Mouse (Mus musculus) right cerebral cortex, postnatal 10 days (tissue): ENCODE measurements around the gene Pdpk1.
"Not testable (repeated sequence)": the region's sequence is repeated elsewhere in the genome, so short reads cannot be mapped to it uniquely, and the experiment has no call there.

Experiments
- DNase-seq, 2 experiments: peaks; one replicate each; pipeline ENCODE4 v3.0.0; 2021; ENCODE audit warnings: low spot score in 2 of 2

Gene Pdpk1

GRCm38 (mm10) chr17:24119446-24119845 lies 31.3 kb downstream of the Pdpk1 start:
- DNase-seq = no peak

- DNase-seq = no peak
These were observed 37.7 kb downstream of the Pdpk1 start for GRCm38 (mm10) chr17:24113031-24113430.

GRCm38 (mm10) chr17:24111256-24111655 lies 39.5 kb downstream of the Pdpk1 start:
- no peak for DNase-seq

- peak; percentile 54 to 62 for DNase-seq
These were observed 41.8 kb downstream of the Pdpk1 start for GRCm38 (mm10) chr17:24108896-24109295.

GRCm38 (mm10) chr17:24105111-24105510 lies 45.6 kb downstream of the Pdpk1 start:
- no peak for DNase-seq

GRCm38 (mm10) chr17:24098354-24098753 lies 52.4 kb downstream of the Pdpk1 start:
- DNase-seq = no peak

- DNase-seq = no peak
These were observed 60.1 kb downstream of the Pdpk1 start for GRCm38 (mm10) chr17:24090575-24090974.

GRCm38 (mm10) chr17:24086399-24086798 lies 64.3 kb downstream of the Pdpk1 start:
- not testable (repeated sequence) for DNase-seq

- no peak for DNase-seq
These were observed 66.1 kb downstream of the Pdpk1 start for GRCm38 (mm10) chr17:24084593-24084992.

GRCm38 (mm10) chr17:24077101-24077500 lies 73.6 kb downstream of the Pdpk1 start:
- DNase-seq = no peak

GRCm38 (mm10) chr17:24072919-24073696 lies 77.6 kb downstream of the Pdpk1 start, which contains the start of gene Kctd5:
Gene Kctd5 (minus strand): TSS chr17:24073485.
- peak; percentile 97 for DNase-seq

GRCm38 (mm10) chr17:24069531-24069930 lies 81.2 kb downstream of the Pdpk1 start:
- no peak for DNase-seq

- peak; percentile 74 to 85 for DNase-seq
These were observed 82.5 kb downstream of the Pdpk1 start for GRCm38 (mm10) chr17:24068271-24068670.

- no peak for DNase-seq
These were observed 88.1 kb downstream of the Pdpk1 start for GRCm38 (mm10) chr17:24062459-24063155.

- DNase-seq = no peak
These were observed 92.9 kb downstream of the Pdpk1 start for GRCm38 (mm10) chr17:24057730-24058245.

- DNase-seq = no peak
These were observed 93.8 kb downstream of the Pdpk1 start for GRCm38 (mm10) chr17:24056636-24057625.

- DNase-seq = no peak
These were observed 101.7 kb downstream of the Pdpk1 start for GRCm38 (mm10) chr17:24049008-24049407.

GRCm38 (mm10) chr17:24048053-24048452 lies 102.7 kb downstream of the Pdpk1 start:
- DNase-seq = no peak

GRCm38 (mm10) chr17:24046026-24046425 lies 104.7 kb downstream of the Pdpk1 start:
- no peak for DNase-seq

GRCm38 (mm10) chr17:24045608-24046007 lies 105.1 kb downstream of the Pdpk1 start:
- DNase-seq = no peak

- no peak for DNase-seq
These were observed 106.2 kb downstream of the Pdpk1 start for GRCm38 (mm10) chr17:24044482-24044881.

GRCm38 (mm10) chr17:24037844-24038243 lies 112.9 kb downstream of the Pdpk1 start, which contains the start of gene Prss27:
Gene Prss27 (plus strand): TSS chr17:24038144.
- no peak for DNase-seq
